Mouse (Mus musculus) cortical plate, adult 2 months (tissue): ENCODE results near the gene Ccdc148.

Source experiments
- CTCF ChIP-seq: fragments of 200-500 bp; IDR thresholded peaks from 2 replicates; pipeline ENCODE4 v1.5.1; 2011; ENCODE audit warnings: mild to moderate bottlenecking, control low read depth, low read length; ENCODE audit not compliant: insufficient read depth; ENCODE audit errors: extremely low read depth
- POLR2A ChIP-seq: fragments of 200-500 bp; IDR thresholded peaks from 2 replicates; pipeline ENCODE4 v1.6.1; 2011; ENCODE audit warnings: mild to moderate bottlenecking, low read length, control low read depth; ENCODE audit not compliant: insufficient read depth; ENCODE audit errors: extremely low read depth

DNA sequence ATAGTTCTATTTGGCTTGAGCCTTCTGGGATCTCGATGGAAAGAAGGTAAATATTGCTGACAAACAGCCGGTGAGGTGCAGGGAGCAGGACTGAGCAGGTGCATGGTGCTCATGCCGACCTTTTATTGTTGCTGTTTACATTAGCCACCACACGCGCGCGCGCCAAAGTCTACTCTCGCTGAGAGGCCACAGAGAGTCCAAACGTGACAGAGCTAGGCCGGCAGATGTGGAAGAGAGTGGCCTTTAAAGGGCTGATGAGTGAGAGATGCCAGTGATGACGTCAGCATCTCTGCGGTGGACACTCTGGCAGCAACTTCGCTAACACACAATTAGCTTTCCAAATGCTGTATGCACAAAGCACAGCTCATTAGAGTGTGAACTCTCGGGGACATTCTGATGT is 366.0 kb downstream of the Ccdc148 start:
- TF ChIP-seq CTCF (no peak), POLR2A (no peak)
